Mouse (Mus musculus) CH12F3 (cell line): ENCODE data around the gene Ttc28.

Experiments used
- in situ Hi-C: fragments of 300-500 bp; cut with MboI; formaldehyde crosslinking; loops from 2 replicates; pipeline ENCODE4 v1.14.3; 2020; ENCODE audit warnings: low sequenced_read_pairs

The Ttc28 gene

GRCm38 (mm10) chr5:111200167-111200840, 320.7 kb downstream of the Ttc28 start:
- in situ Hi-C loops: no loop called here

- in situ Hi-C loops: no loop called here
Observed at GRCm38 (mm10) chr5:111200915-111201610, 321.5 kb downstream of the Ttc28 start.

GRCm38 (mm10) chr5:111204221-111204620, 324.6 kb downstream of the Ttc28 start:
- in situ Hi-C loops: no loop called here

GRCm38 (mm10) chr5:111204976-111205586, 325.5 kb downstream of the Ttc28 start:
- in situ Hi-C loops: no loop called here

- in situ Hi-C loops: no loop called here
Observed at GRCm38 (mm10) chr5:111205817-111206216, 326.2 kb downstream of the Ttc28 start.

- in situ Hi-C loops: no loop called here
Observed at GRCm38 (mm10) chr5:111207924-111208659, 328.5 kb downstream of the Ttc28 start.

GRCm38 (mm10) chr5:111208660-111208969, 329.0 kb downstream of the Ttc28 start:
- in situ Hi-C loops: no loop called here

GRCm38 (mm10) chr5:111213935-111214450, 334.4 kb downstream of the Ttc28 start:
- in situ Hi-C loops: no loop called here

- in situ Hi-C loops: no loop called here
Observed at GRCm38 (mm10) chr5:111214890-111215289, 335.3 kb downstream of the Ttc28 start.

- in situ Hi-C loops: no loop called here
Observed at GRCm38 (mm10) chr5:111215722-111216121, 336.1 kb downstream of the Ttc28 start.

- in situ Hi-C loops: no loop called here
Observed at GRCm38 (mm10) chr5:111216166-111216565, 336.6 kb downstream of the Ttc28 start.

- in situ Hi-C loops: no loop called here
Observed at GRCm38 (mm10) chr5:111217447-111218110, 338.0 kb downstream of the Ttc28 start.

- in situ Hi-C loops: no loop called here
Observed at GRCm38 (mm10) chr5:111218111-111218891, 338.7 kb downstream of the Ttc28 start.

GRCm38 (mm10) chr5:111218998-111219397, 339.4 kb downstream of the Ttc28 start:
- in situ Hi-C loops: no loop called here

- in situ Hi-C loops: no loop called here
Observed at GRCm38 (mm10) chr5:111220679-111221380, 341.2 kb downstream of the Ttc28 start.

- in situ Hi-C loops: no loop called here
Observed at GRCm38 (mm10) chr5:111222820-111223219, 343.2 kb downstream of the Ttc28 start.

- in situ Hi-C loops: no loop called here
Observed at GRCm38 (mm10) chr5:111225306-111225705, 345.7 kb downstream of the Ttc28 start.

- in situ Hi-C loops: no loop called here
Observed at GRCm38 (mm10) chr5:111226486-111226885, 346.9 kb downstream of the Ttc28 start.

GRCm38 (mm10) chr5:111227850-111228249, 348.2 kb downstream of the Ttc28 start:
- in situ Hi-C loops: no loop called here
